Mouse (Mus musculus): Measurements from ENCODE around the gene Phldb1.
"Not testable (repeated sequence)": the region's sequence is repeated elsewhere in the genome, so short reads cannot be mapped to it uniquely, and the experiment has no call there.

Phldb1 gene

DNA sequence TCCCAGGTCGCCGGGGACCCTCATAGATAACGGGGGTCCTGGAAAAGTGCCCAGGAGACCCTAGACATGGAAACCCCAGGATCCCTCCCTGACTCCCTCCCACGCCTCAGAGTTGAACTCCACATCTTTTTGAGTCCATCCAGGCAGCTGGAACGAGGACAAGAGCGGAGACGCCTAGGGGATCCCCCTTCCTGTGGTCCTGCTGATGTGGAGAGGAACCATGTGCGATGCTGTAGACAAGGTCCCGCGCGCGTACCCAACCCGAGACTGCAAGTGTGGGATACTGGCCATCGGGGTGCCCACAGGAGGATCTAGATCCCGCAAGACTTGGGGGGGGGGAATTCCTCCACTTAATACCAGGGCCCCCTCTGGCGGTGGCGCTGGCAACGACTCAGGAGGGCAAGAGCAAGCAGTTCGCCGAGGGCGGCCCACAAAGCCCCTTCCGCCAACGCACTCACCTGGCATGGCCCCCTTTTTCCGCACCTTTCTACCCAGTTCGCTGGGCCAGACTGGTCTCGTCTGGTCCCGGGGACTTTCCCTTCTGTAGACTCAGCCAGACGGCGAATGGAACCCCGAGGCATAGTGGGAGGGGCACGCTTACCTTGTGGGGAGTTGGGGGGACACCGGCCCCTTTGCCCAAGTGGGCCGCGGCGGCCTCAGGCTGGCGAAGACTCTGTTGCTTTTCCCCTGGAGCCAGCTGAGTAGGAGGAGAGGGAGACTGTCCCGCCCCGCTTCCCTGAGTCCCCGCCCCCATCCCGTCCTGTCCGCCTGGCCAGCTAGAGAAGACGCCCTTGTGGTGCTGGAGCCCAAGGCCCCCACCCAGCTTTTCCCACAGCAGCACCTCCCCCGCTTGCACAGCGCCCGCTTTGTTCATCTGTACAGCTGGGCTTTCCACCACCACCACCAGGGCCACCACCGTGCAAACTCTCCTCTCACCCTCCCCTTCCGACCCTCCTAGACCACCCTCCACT, at the start of gene Phldb1:
Phldb1 (minus strand) TSS at position 675 of the 971 bp plus-strand sequence.
- DNase-seq (ENCODE audit: low spot score in 2 of 2) = peak in 1 of 2 experiments; percentile 55

DNA sequence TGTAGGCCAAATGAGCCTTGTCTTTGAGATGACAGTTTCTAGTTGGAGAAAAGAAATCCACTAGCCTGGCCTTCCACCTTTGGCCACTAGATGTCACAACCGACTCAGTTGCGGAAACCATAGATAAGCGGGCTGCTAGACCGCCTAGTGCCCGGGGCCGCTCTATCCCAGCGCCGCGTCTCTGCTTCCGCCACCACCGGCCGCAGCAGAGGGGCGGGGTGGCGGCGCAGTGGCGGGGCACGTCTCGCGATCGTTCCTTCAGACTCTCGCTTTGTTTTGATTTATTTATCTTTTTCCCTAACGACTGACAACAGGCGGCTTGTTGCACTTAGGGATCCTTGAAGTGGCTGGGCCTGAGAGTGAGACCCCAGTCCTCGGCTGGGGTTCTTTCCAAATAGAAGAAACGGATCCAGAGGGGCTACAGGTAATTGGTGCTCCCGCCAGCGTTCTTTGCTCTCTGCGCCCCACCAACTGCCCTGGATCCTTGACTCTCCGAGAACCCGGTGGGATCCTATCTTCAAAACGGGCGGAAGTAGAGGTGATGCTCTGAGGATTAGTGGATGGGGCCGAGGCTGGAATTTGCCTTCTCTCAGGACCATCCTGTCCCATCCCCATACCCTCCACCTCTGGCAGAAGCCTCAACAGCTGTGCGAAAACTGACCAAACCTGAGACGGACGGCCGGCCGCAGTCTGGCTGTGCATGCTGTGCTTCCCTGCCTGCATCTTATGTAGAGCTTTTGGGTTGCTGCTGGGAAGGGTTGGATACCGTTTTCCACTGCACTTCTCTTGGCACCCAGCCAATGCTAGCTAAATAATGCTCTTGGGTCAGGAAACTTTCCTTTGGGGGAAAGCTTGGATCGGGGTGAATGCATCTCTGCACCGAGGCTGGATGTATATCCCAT, 38.0 kb upstream of the Phldb1 start:
- peak; percentile 87 to 90 for DNase-seq (ENCODE audit: low spot score in 2 of 2)

DNA sequence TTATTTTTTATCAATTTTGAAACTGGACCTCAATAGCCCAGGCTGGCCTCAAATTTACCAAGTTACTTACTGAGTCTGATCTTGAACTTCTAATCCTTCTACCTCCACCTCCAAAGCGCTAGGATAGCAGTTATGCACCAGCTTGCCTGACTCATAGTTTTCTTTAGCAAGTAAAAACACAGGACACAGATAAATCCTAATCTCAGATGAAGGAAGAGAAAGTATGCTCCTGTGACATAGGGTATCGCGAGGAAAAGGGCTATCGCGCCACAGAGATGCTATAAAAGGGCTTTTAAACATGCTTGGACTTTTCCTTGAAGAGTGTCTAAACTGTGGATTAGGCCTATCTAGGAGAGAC, 37.4 kb upstream of the Phldb1 start:
- no peak for DNase-seq (ENCODE audit: low spot score in 2 of 2)

DNA sequence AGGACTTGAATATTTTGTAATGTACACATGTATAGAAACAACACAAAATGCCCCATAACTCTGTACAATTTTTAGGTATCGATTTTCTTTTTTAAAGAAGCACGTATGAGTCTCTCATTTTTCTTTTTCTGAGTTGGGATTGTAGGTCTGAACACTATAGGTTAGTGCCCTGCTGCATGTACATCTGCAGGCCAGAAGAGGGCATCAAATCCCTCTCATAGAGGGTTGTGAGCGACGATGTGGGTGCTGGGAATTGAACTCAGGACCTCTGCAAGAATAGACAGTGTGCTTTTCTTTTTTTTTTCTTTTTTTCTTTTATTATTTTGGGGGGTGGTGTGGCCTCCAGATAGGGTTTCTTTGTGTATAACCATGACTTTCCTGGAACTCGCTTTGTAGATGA, 36.4 kb upstream of the Phldb1 start:
- no peak for DNase-seq (ENCODE audit: low spot score in 2 of 2)

DNA sequence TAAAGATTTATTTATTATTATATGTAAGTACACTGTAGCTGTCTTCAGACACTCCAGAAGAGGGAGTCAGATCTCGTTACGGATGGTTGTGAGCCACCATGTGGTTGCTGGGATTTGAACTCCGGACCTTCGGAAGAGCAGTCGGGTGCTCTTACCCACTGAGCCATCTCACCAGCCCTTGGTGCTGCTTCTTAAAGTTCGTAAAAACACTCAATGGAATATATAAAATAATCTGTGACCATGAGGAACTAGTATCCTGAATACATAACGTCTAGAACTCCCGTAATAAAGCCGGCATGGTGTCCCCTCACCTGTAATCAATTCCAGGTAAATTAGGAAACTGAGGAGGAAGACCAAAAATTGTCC, 33.0 kb upstream of the Phldb1 start:
- not testable (repeated sequence) for DNase-seq (ENCODE audit: low spot score in 2 of 2)

DNA sequence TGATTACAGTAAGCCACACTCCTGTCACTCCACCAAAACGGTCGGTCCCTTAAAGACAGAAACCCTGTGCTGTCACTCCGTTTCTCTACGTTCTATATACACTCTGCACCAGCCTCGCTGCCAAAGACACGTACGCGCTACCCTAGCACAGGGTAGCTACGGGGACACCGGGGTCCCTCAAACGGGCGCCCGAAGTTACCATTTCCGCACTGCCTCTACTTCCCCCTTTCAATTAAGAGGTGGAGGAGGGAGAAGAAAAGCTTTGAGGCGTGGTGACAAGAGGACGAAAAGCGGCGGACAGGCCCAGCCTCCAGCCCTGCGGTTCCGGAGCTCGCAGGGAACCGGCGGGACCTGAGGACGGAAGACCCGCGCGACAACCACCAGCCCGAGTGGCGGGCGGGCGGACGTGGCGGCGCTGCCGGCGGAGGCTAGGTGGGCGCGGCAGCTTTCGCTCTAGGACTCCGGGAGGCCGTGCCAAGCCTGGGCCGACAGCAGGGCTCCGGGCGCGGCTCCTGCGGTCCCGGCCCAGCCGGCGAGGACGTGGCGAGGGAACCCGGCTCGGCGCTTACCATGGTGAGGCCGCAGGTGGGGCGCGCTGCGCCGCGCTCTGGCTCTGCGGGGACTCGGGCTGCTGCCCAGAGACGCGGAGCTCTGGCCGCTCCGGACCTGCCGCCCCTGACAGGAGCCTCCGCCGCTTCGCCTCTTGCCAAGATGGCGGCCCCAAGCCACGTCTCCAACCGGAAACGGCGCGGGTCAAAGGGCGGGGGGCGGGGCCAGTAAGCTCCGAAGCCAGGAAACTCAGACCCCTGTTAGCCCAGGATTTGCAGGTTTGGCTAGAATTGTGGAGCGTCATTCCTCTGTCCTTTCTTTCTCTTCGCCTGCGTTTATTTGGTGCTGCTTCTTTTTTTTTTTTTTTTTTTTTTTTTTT, 32.4 kb upstream of the Phldb1 start, which contains the start of the genes Arcn1 and Ift46:
Arcn1 (minus strand) TSS at position 745 of the 928 bp plus-strand sequence.
Ift46 (plus strand) TSS at position 808 of the 928 bp plus-strand sequence.
- DNase-seq (ENCODE audit: low spot score in 2 of 2) = peak; percentile 67 to 70

DNA sequence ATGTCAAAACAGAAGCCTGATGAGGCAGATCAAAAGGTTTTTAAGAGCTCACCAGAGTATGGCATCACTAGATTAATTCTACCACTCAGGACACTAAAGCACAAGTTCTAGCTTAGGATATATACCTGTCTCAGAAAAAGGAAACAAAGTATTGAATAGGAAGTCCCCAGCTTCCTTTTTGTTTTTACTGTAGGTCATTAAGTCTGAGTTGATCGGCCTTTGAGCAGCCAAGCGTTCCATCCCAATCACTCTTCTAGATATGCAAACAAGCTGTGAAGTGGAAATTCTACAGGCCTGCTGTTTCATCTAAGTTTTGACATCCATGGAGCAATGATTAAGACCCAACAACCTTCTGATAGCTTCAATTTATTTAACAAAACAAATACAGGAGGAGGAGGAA, 25.9 kb upstream of the Phldb1 start:
- DNase-seq (ENCODE audit: low spot score in 2 of 2) = no peak

DNA sequence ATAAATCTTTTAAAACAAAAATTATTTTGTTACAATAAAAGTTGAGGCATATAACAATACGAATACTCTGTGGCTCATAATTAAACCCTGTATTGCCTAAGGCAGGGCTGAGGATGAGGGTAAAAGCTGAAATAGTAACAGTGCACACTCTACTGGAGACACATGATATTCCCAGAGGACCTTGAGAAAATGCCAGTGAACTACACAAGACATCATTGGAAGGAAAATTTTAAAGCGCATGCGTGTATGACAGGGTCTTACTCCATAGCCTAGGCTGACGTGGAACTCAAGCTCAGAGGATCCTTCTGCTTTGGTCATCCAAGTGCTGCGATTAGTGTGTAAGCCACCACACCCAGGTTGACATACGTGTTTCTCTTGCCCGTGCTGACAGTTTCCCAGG, 13.5 kb upstream of the Phldb1 start:
- no peak for DNase-seq (ENCODE audit: low spot score in 2 of 2)

DNA sequence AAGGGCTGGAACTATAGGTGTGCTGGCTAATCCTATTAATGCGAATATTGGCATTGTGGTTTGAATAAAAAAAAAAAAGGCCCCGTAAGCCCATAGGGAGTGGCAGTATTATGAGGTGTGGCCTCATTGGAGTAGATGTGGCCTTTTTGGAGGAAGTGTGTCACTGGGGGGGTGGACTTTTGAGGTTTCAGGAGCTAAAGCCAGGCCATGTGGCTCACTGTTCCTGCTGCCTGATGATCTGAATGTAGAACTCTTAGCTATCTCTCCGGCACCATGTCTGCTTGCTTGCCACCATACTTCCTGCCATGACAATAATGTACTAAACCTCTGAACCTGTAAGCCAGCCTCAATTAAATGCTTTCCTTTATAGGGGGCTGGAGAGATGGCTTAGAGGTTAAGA, 12.3 kb upstream of the Phldb1 start:
- no peak for DNase-seq (ENCODE audit: low spot score in 2 of 2)

DNA sequence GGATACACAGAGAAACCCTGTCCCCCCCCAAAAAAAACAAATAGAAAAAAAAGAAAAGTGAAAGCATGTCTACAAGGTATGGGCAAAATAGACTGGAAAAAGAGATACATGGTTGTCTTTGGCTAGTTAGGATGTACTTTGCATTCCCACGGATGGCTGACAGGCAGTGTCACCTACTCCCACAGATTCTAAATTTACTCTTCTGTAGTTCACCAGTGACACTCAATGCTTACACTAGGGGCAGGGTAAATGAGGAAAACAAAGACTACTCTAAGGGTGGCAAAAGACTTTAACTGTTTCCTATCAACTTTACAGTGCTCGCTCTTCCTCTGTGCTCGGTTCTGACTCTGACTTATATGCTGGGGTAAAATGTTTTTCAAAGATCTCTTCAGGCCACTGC, 11.7 kb upstream of the Phldb1 start:
- DNase-seq (ENCODE audit: low spot score in 2 of 2) = no peak

DNA sequence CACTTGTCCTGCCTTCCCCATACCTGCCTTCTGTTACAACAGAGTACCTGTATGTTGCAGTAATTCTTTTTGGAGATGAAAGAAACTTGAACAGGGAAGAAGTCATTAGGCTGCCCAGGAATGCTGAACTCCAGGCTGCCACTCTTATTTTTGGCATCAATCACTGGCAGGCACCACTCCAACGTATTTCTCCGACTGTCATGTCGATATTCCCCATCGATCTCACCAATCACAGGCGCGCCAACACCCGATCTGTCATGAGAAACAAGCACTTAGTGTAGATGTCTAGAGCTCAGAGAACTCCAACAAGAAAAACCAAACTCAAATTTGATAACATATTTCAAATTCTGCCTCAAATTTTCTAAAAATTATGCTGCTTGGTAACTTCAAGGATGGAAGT, 10.4 kb upstream of the Phldb1 start:
- no peak for DNase-seq (ENCODE audit: low spot score in 2 of 2)

DNA sequence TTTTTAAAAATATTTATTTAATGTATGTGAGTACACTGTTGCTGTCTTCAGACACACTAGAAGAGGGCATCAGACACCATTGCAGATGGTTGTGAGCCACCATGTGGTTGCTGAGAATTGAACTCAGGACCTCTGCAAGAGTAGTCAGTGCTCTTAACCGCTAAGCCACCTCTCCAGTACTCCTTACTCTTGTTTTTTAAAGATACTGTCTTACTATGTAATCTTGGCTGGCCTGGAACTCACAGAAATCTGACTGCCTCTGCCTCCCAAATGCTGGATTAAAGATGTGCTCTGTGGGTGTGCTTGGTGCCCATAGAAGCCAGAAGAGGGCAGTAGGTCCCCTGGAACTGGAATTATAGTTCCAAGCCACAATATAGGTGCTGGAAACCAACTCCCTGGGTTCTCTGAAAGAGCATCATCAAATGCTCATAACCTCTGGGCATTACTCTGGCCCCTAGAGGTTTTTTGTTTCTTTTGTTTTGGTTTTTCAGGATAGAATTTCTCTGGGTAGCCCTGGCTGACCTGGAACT, 5.7 kb upstream of the Phldb1 start:
- no peak for DNase-seq (ENCODE audit: low spot score in 2 of 2)

DNA sequence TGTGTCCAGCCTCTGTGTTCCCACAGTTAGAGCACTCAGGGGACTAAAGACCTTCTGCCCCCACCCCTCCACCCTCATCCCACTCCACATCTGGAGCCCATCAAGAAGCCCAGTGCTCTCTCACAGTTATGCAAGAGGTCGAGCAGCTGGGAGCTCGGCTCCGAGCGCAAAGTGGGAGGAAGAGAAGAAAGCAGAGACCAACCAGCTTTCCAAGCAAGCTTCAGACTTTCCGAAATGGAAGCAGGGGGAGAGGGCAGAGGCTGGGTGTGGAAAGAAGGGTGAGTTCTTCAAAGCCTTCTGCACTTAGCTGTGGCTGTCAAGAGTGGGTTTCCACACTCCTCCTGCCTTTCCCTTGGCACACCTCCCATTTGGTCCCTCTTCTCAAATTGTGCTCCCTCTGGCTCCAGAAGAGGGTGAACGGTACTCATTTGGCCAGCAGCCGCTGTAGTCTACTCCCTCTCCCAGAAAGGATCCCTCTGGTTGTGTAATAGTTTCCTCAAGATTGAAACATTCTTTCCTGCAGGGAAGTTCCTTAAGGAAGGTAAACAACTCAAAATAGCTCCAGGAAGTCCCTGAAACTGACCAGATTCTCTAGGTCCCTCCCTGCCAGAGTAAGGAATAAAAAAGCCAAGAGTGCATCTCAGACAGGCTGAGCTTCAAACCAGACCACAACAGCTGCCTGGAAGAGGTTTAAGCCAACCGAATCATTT, 2.4 kb upstream of the Phldb1 start:
- DNase-seq (ENCODE audit: low spot score in 2 of 2) = no peak

DNA sequence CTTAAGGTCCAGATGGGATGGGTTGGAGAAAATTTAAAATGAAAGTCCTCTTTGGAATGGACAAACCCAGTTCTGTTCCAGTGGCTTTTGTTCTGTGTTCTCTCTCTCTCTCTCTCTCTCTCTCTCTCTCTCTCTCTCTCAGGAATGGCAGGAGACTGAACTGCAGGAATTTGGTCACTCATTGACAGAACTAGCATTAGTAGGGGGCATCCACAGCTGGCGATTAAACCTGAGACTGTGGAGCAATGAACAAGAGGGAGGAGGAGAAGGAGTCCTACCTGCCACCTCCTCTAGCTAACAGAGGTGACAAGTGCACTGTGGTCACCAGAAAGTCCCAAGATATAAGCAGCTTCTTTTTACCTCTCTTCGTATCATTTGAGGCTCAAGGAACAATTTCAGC, 1.3 kb upstream of the Phldb1 start:
- DNase-seq (ENCODE audit: low spot score in 2 of 2) = no peak

DNA sequence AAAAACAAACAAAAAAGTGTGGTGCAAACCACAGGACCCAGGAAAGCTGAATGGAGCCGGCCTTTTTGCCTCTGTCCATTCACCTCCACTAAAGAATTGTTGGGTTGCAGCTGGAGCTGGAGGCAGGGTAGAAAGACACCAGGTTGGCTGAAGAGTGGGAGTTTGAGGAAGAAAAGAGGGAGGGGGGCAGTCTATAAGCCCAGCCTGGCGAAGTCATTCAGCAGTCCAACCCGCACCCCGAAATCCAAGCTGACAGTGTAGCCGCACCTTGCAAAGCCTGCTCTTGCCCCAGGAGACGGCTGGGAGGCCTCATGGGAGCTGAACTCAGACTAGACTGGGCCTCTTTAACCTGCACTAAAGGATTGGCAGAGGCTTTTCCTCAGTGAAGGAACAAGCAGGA, 888 bp upstream of the Phldb1 start:
- no peak for DNase-seq (ENCODE audit: low spot score in 2 of 2)

DNA sequence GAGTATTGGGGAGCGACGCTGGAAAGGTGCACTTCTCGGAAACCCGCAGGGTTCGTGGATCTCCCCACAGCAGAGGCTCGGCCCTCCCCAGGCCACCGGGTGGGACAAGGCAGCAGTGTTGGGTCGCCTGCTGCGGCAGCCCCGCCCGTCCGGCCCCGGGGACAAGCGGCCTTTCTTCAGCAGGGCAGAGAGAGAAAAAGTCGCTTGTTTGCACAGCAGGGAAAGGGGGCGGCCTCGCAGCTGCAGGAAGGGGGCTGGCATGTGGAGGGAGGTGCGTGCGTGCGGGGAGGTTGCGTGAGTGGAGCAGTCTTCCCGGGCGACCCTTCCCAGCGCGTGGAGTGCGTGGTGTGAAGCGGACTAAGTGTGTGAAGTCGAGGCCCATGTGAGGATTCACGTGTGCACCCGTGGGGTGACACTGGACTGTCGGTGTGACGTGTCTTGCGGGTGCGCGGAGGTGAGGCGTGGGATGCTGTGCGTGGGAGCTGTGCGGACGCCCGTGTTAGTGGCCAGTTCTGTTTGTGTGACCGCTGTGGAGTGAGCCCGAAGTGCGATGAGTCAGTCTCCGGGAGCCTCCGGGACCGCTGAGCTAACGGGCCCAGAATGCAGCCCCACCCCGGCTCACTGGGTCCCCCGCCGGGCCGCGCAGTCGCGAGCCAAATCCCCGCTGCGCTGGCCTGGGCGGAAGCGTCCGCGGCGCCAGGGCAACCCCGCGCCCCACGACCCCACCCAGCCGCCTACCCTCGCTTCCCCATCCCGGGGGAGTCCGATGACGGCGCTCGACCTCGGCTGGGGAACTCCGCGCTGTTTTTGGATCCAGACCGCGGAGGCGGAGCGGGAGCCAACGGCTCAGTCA, 1.1 kb downstream of the Phldb1 start:
- DNase-seq (ENCODE audit: low spot score in 2 of 2) = peak in 1 of 2 experiments; percentile 37

DNA sequence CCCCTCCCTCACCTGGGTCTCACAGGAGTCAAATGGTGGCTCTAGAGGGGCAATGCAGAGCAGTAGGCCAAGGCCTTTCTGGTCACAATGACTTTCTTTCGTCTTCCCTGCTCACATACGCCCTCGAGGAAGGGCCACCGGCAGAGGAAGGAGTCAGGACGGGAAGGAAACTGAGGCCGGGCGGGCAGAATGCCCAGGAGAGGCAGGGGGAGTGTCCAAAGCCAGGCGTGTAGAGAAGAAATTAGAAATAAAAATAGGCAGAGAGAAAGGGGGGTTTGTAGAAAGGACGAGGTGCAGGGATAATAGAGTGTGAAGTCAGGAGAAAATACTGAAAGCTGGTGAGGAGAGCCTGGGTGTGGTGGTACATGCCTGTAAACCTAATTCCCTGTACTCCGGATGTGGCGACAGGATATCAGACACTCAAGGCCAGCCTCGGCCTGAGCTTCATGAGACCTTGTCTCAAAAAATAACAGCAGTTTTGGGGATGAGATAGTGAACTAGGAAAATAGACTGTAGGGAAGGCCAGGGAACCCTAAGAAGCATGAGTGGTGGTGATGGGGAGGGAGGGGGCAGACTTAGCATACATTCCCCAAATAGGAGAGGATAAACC, 2.0 kb downstream of the Phldb1 start:
- no peak for DNase-seq (ENCODE audit: low spot score in 2 of 2)

DNA sequence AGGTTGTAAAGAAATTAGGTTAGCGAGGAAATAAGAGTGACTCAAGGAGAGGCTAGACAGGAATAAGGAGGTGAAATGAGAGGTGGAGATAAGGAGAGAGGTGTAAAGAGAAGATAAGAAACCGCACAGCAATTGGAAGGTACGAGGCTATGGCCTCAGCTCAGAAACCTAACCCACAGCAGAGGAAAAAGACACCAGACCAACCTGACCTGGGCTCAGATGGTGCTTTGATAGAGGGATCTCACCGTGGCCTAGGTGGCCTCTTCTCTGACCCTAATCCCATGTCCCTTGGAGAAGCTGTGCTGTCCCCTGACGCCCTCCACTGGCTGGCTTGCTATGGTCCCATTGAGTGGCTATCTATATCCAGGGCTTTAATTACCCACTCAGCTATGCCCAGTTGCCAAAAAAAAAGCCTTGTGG, 2.9 kb downstream of the Phldb1 start:
- DNase-seq (ENCODE audit: low spot score in 2 of 2) = no peak

DNA sequence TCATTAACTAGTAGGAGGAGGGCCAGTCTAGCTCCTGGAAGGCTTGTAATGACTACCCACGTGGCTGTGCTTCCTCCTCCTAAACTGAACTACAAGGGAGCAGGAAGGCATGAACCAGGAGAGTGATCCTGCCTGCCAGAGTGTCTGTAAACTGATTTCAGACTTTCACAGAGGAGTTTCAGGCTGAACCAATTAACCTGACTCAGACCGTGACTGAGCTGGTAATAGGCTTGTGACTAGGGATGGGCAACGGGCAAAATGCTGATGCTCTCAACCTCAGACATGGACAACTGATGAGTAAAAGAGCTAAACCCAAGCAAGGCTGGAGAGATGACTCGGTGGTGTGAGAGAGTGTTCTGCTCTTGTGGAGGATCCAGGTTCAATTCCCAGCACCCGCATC, 7.6 kb downstream of the Phldb1 start:
- DNase-seq (ENCODE audit: low spot score in 2 of 2) = no peak
